Mouse (Mus musculus): ENCODE results near the gene Syde2. TPM values are rescaled to one million over a fixed set of nuclear protein-coding genes. Genes with fewer than 3 reads are reported as not detected.
A peak's percentile ranks its signal among the peaks of the same experiment; 100 is the strongest.

Syde2 gene
- total and polyA plus RNA-seq, 2 experiments from 2014 or later: 10.5 to 42.0 TPM

DNA sequence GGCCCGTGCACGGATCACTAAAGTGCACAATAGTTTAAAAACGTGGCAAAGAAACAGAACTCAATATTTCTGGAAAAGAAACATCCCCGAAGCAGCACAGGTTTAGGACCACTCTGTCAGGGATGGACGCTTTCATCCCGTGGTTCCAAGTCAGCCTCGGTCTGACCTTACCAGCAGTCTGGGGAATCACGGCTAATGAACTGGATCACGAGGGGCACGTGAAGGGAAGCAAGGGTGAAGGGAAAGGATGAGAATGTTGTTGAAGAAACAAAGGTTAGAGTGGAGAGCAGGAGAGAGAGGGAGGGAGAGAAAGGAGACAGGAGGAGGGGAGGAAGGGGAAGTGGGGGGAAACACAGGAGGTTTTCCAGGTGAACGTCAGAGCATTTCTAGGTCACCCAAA, 58.4 kb downstream of the Syde2 start:
- Histone ChIP-seq H3K9ac (replicated peaks; ENCODE audit: low read depth, low read length) (no peak overlapping the region), H3K4me3 (ENCODE audit: low read depth, low read length) (no peak overlapping the region), H3K9me3 (replicated peaks; ENCODE audit: control insufficient read depth, low read length) (no peaks in the 10 kb centered on the region), H3K4me1 (ENCODE audit: control insufficient read depth, insufficient read depth) (peaks cover 14% of the 10 kb centered on the region), H3K4me2 (ENCODE audit: low read depth, low read length) (no peak overlapping the region), H3K27me3 (ENCODE audit: control insufficient read depth, insufficient read depth, low read length) (no peaks in the 10 kb centered on the region), H3K27ac (ENCODE audit: low read depth) (no peak overlapping the region), H3K36me3 (replicated peaks; ENCODE audit: control insufficient read depth, insufficient read depth, low read length) (no peaks in the 10 kb centered on the region)
- ATAC-seq (ENCODE audit: insufficient read depth, low read depth) (no peak), DNase-seq (ENCODE audit: low spot score) (no peak)
- TF ChIP-seq CTCF (IDR thresholded peaks at IDR 0.05; ENCODE audit: low read depth): no peak
- TF ChIP-seq EP300 (IDR thresholded peaks at IDR 0.05; ENCODE audit: low read depth): no peak
- 85% methylated on average over 11 of the region's 11 CpGs for WGBS

GRCm38 (mm10) chr3:146047704-146048207, 60.1 kb downstream of the Syde2 start:
- ATAC-seq (ENCODE audit: insufficient read depth, low read depth) (peak; percentile 40), DNase-seq (ENCODE audit: low spot score) (peak; percentile 63)
- Histone ChIP-seq H3K4me3 (ENCODE audit: low read depth, low read length) (no peak overlapping the region), H3K36me3 (replicated peaks; ENCODE audit: control insufficient read depth, insufficient read depth, low read length) (no peaks in the 10 kb centered on the region), H3K27ac (ENCODE audit: low read depth) (peak overlapping the region; percentile 34), H3K9ac (replicated peaks; ENCODE audit: low read depth, low read length) (0 out of 2 replicates have a peak overlapping the region, but pooled peaks have one; percentile 23), H3K4me1 (ENCODE audit: control insufficient read depth, insufficient read depth) (peaks cover 19% of the 10 kb centered on the region), H3K27me3 (ENCODE audit: control insufficient read depth, insufficient read depth, low read length) (no peaks in the 10 kb centered on the region), H3K9me3 (replicated peaks; ENCODE audit: control insufficient read depth, low read length) (no peaks in the 10 kb centered on the region), H3K4me2 (ENCODE audit: low read depth, low read length) (peak overlapping the region; percentile 44)
- WGBS: 12% methylated on average over 15 of the region's 15 CpGs
- TF ChIP-seq CTCF (IDR thresholded peaks at IDR 0.05; ENCODE audit: low read depth): no peak

DNA sequence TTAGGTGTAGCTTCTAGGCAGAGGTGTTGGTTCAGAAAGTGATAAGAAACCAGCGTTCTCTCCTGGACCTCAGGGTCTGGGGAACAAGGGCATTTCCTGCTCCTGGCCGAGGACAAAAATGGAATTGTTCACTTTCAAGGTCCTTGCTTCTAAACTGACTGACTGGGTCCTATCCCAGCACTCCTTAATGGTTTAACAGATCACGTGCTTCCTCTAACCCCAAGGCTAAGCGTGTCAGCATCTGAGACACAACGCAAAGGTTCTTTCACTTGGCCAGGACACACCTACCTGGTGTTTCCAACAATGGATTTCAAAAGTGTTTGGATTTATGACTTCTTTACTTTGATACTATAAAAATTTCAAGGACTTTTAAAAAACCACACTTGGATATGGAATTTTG, 62.3 kb downstream of the Syde2 start:
- 75% methylated on average over 5 of the region's 5 CpGs for WGBS
- Histone ChIP-seq H3K27ac (ENCODE audit: low read depth) (no peak overlapping the region), H3K9ac (replicated peaks; ENCODE audit: low read depth, low read length) (no peak overlapping the region), H3K4me3 (ENCODE audit: low read depth, low read length) (no peak overlapping the region), H3K4me2 (ENCODE audit: low read depth, low read length) (no peak overlapping the region), H3K9me3 (replicated peaks; ENCODE audit: control insufficient read depth, low read length) (no peaks in the 10 kb centered on the region), H3K4me1 (ENCODE audit: control insufficient read depth, insufficient read depth) (peaks cover 27% of the 10 kb centered on the region), H3K36me3 (replicated peaks; ENCODE audit: control insufficient read depth, insufficient read depth, low read length) (no peaks in the 10 kb centered on the region), H3K27me3 (ENCODE audit: control insufficient read depth, insufficient read depth, low read length) (no peaks in the 10 kb centered on the region)
- no peak for ATAC-seq (ENCODE audit: insufficient read depth, low read depth)
- TF ChIP-seq CTCF (IDR thresholded peaks at IDR 0.05; ENCODE audit: low read depth) (no peak), EP300 (IDR thresholded peaks at IDR 0.05; ENCODE audit: low read depth) (no peak)
- DNase-seq (ENCODE audit: low spot score): no peak

GRCm38 (mm10) chr3:146051277-146052007, 63.8 kb downstream of the Syde2 start:
- Histone ChIP-seq H3K27me3 (ENCODE audit: control insufficient read depth, insufficient read depth, low read length) (no peaks in the 10 kb centered on the region), H3K36me3 (replicated peaks; ENCODE audit: control insufficient read depth, insufficient read depth, low read length) (no peaks in the 10 kb centered on the region), H3K9me3 (replicated peaks; ENCODE audit: control insufficient read depth, low read length) (no peaks in the 10 kb centered on the region), H3K9ac (replicated peaks; ENCODE audit: low read depth, low read length) (no peak overlapping the region), H3K4me1 (ENCODE audit: control insufficient read depth, insufficient read depth) (peaks cover 27% of the 10 kb centered on the region), H3K27ac (ENCODE audit: low read depth) (0 out of 2 replicates have a peak overlapping the region, but pooled peaks have one; percentile 5), H3K4me3 (ENCODE audit: low read depth, low read length) (no peak overlapping the region), H3K4me2 (ENCODE audit: low read depth, low read length) (peak overlapping the region; percentile 22)
- ATAC-seq (ENCODE audit: insufficient read depth, low read depth): peak; percentile 79
- WGBS: 32% methylated on average over 11 of the region's 11 CpGs
- peak; percentile 85 for DNase-seq (ENCODE audit: low spot score)
- no peak for TF ChIP-seq CTCF (IDR thresholded peaks at IDR 0.05; ENCODE audit: low read depth)
- TF ChIP-seq EP300 (IDR thresholded peaks at IDR 0.05; ENCODE audit: low read depth): no peak

- Histone ChIP-seq H3K9me3 (replicated peaks; ENCODE audit: control insufficient read depth, low read length) (no peaks in the 10 kb centered on the region), H3K36me3 (replicated peaks; ENCODE audit: control insufficient read depth, insufficient read depth, low read length) (no peaks in the 10 kb centered on the region), H3K4me3 (ENCODE audit: low read depth, low read length) (no peak overlapping the region), H3K9ac (replicated peaks; ENCODE audit: low read depth, low read length) (no peak overlapping the region), H3K27ac (ENCODE audit: low read depth) (no peak overlapping the region), H3K4me1 (ENCODE audit: control insufficient read depth, insufficient read depth) (peaks cover 13% of the 10 kb centered on the region), H3K4me2 (ENCODE audit: low read depth, low read length) (no peak overlapping the region), H3K27me3 (ENCODE audit: control insufficient read depth, insufficient read depth, low read length) (no peaks in the 10 kb centered on the region)
- DNase-seq (ENCODE audit: low spot score): no peak
- WGBS: 53% methylated on average over 6 of the region's 6 CpGs
- ATAC-seq (ENCODE audit: insufficient read depth, low read depth): peak; percentile 54
- TF ChIP-seq CTCF (IDR thresholded peaks at IDR 0.05; ENCODE audit: low read depth): peak; percentile 13; the same call in 1 of the 2 replicates
- no peak for TF ChIP-seq EP300 (IDR thresholded peaks at IDR 0.05; ENCODE audit: low read depth)
These were observed 65.6 kb downstream of the Syde2 start for GRCm38 (mm10) chr3:146053082-146053814.
